Mouse (Mus musculus): ENCODE measurements at regions not wholly inside any gene's neighbourhood (a gene's known extent, or its start where the extent isn't known, plus 50 kb on each side); places are given as distances from the start of the nearest gene placed in this dataset.

- no peak for TF ChIP-seq CTCF (IDR thresholded peaks at IDR 0.05; ENCODE audit: low read depth)
- TF ChIP-seq EP300 (IDR thresholded peaks at IDR 0.05; ENCODE audit: low read depth) = no peak
Observed at GRCm38 (mm10) chr16:93225196-93225595, 378.7 kb downstream of the Setd4 start.
